Mouse (Mus musculus) liver, embryonic 18 days (tissue): ENCODE measurements around the gene Mzf1. TPM values are rescaled to one million over a fixed set of nuclear protein-coding genes. Genes with fewer than 3 reads are reported as not detected.

ENCODE experiments used
- polyA plus RNA-seq: library from polyadenylated mRNA; depleted of rRNA; stranded (reverse); fragments of >200 nt; gene quantifications from 2 replicates; pipeline ENCODE4 v1.2.3, GENCODE M21; 2012; rRNA removed

The Mzf1 gene
- 0.53 and 0.59 TPM in 2 replicates for polyA plus RNA-seq

DNA sequence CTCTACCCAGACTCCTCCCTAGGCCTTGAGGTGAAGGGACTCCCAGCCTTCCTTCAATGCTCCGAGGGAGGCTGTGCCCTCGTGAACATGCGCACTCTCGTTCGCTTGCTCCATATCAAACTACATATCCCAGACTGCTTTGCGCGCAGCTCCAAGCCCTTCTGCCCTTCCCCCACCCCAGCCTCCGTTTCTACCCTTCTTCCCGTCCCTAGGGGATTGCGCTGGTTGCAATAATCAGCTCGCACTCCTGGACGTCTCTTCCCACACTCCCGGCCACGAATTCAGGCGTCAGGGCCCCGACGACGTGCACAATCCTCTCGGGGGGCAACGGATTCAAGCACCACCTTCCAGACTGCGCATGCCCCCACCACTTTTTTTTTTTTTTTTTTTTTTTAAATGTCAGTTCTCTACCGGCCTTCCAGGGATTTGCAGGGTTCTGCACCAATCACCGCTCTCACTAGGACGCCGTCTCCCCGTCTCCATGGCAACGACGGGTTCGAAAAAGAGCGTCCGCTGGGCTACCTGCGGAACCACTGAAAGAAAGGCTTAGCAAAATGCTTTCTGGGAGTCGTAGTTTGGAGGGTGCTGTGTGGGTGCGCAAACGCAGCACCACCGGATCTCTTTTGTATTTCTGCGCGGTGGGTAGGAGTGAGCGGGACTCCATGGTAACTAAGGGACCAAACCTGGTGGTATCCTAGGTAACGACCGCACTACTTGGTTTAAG lies at the start of gene Mzf1:
Gene Mzf1 (minus strand): TSS at position 478 of the 724 bp plus-strand sequence.

DNA sequence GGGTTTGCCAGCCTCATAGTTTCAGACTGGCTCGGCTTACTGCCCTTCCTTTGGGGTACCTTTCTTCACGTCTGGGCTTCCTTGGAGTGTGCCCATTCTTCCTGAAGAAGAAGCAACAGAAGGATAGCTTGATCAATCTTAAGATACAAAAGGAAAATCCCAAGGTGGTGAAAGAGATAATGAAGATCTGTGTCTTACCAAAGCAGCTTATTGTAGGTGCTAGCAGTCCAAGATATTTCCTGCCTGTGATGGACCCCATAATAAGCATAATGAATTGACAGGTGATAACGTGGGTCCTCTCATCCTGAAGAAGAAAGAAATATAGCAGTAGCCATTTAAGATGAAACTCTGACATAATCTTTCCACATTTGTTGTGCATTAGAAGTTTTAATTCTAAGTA lies 40.5 kb upstream of the Mzf1 start, which contains the start of gene Vmn1r85:
Gene Vmn1r85 (minus strand): TSS at position 101 of the 400 bp plus-strand sequence.

GRCm38 (mm10) chr7:13037901-13038555 lies 16.5 kb downstream of the Mzf1 start, which contains the start of gene Ube2m:
Gene Ube2m (minus strand): TSS chr7:13038275.

GRCm38 (mm10) chr7:13034148-13034977 lies 20.2 kb downstream of the Mzf1 start, which contains the start of gene Chmp2a:
Gene Chmp2a (minus strand): TSS chr7:13034807.

DNA sequence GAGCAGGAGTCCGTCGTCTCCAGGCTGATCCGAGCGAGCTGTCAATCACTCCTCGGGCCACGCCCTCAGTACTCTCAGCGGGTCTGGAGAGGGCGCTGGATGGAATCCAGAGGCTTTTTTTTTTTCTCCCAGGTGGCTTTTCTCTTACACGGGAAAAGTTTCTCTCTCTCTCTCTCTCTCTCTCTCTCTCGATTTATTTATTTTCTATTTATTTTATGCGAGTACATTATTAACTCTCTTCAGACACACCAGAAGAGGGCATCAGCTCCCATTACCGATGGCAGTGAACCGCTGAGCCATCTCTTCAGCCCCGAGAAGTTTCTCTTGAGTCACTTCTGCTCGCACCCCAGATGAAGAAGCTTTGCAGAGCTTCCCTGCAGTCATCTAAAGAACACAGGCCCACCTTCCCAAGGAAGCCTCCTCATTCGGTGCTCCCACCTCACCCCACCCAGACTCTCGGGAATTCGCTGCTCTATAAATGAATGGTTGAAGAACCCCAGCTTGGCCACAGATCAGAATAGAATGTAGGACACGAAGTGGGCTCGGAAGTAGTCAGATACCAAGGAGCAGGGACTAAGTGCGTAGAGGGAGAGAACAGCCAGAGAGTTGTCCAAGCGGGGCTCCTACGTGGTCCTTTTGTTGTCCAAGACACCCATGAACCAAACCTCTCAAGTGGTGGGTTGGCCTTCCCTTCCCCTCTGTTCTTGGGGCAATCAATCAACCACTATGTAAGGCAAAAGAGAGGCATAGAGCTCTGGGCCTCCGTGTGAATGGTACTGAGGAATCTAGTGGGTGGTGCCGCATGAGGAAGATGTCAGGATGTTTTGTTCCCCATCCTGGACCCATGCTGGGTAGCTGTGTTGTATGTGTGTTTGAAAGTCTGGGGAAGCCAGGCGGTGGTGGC lies 44.3 kb downstream of the Mzf1 start, which contains the start of gene Zbtb45:
Gene Zbtb45 (minus strand): TSS at position 30 of the 904 bp plus-strand sequence.

GRCm38 (mm10) chr7:12998851-12999250 lies 55.7 kb downstream of the Mzf1 start, which contains the start of gene Trim28:
Gene Trim28 (plus strand): TSS chr7:12999114.

DNA sequence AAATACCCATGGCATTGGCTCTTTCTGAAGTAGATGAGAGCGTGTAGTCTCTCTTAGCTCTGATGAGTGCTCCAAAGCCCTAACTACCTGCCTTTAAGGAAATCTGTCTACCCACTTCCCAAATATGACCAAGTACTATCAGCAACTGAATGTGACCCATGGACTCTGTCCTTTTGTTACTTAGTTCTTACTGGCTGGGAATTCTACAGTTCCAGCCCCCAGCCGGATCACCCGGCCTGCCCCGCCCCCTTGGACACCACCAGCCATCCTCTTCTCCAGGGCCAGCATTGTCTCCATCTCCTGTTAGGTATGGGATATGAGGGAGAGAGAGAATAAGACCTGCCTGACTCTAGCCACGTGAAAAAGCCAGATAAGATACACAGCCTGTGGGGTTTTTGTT lies 56.5 kb downstream of the Mzf1 start, which contains the start of gene Slc27a5:
Gene Slc27a5 (minus strand): TSS at position 140 of the 400 bp plus-strand sequence.

Other genes starting within 250 kb of the Mzf1 start
- gene Zfp329, start 235.9 kb downstream of the Mzf1 start, polyA plus RNA-seq: 2.2 and 2.4 TPM in 2 replicates
- 5.1 and 5.6 TPM in 2 replicates for gene Zfp110, start 220.0 kb downstream of the Mzf1 start, polyA plus RNA-seq
- gene Zfp128, start 173.6 kb downstream of the Mzf1 start, polyA plus RNA-seq: 0.75 and 0.82 TPM in 2 replicates
- gene Zscan22, start 156.9 kb downstream of the Mzf1 start, polyA plus RNA-seq: 3.4 and 3.5 TPM in 2 replicates
- gene Rps5, start 132.5 kb downstream of the Mzf1 start, polyA plus RNA-seq: 1,527 and 1,533 TPM in 2 replicates
- gene Rnf225, start 127.3 kb downstream of the Mzf1 start, polyA plus RNA-seq: 0.13 and 0.22 TPM in 2 replicates
- 1.7 and 1.8 TPM in 2 replicates for gene Zfp324, start 88.9 kb downstream of the Mzf1 start, polyA plus RNA-seq
- 1.9 and 2.1 TPM in 2 replicates for gene Zfp446, start 76.9 kb downstream of the Mzf1 start, polyA plus RNA-seq
- 37.4 and 60.2 TPM in 2 replicates for gene Slc27a5, start 56.6 kb downstream of the Mzf1 start, polyA plus RNA-seq
- gene Trim28, start 55.6 kb downstream of the Mzf1 start, polyA plus RNA-seq: 85.9 and 90.4 TPM in 2 replicates
- gene Zbtb45, start 44.7 kb downstream of the Mzf1 start, polyA plus RNA-seq: 5.4 and 5.7 TPM in 2 replicates
- 99.3 and 101 TPM in 2 replicates for gene Chmp2a, start 20.0 kb downstream of the Mzf1 start, polyA plus RNA-seq
- 86.0 and 91.7 TPM in 2 replicates for gene Ube2m, start 16.5 kb downstream of the Mzf1 start, polyA plus RNA-seq
- gene Vmn1r85, start 40.4 kb upstream of the Mzf1 start, polyA plus RNA-seq: not detected in 2 replicates
- gene Vmn1r86, start 65.2 kb upstream of the Mzf1 start, polyA plus RNA-seq: not detected in 2 replicates
- not detected in 2 replicates for gene Vmn1r87, start 85.4 kb upstream of the Mzf1 start, polyA plus RNA-seq
- not detected in 2 replicates for gene Vmn1r88, start 104.8 kb upstream of the Mzf1 start, polyA plus RNA-seq
- not detected in 2 replicates for gene Vmn1r89, start 158.3 kb upstream of the Mzf1 start, polyA plus RNA-seq
- gene Lig1, start 222.5 kb upstream of the Mzf1 start, polyA plus RNA-seq: 25.7 and 27.6 TPM in 2 replicates
- gene Zswim9, start 224.0 kb upstream of the Mzf1 start, polyA plus RNA-seq: 1.6 and 1.8 TPM in 2 replicates